Mouse (Mus musculus): ENCODE results near the gene Tmc8. TPM values are rescaled to one million over a fixed set of nuclear protein-coding genes. Genes with fewer than 3 reads are reported as not detected.

Gene Tmc8
- 0.07 TPM for polyA plus RNA-seq (2014; fragmentation: Illumina TruSeq; extraction: RNeasy Lipid Tissue Mini Kit (QIAGEN cat#74804); ENCODE audit: low read depth, low replicate concordance)

GRCm38 (mm10) chr11:117781993-117782704, at the start of gene Tmc8, which contains the start of gene Tmc6:
TSS of gene Tmc8 (plus strand) at chr11:117782076.
TSS of gene Tmc6 (minus strand) at chr11:117782198.

DNA sequence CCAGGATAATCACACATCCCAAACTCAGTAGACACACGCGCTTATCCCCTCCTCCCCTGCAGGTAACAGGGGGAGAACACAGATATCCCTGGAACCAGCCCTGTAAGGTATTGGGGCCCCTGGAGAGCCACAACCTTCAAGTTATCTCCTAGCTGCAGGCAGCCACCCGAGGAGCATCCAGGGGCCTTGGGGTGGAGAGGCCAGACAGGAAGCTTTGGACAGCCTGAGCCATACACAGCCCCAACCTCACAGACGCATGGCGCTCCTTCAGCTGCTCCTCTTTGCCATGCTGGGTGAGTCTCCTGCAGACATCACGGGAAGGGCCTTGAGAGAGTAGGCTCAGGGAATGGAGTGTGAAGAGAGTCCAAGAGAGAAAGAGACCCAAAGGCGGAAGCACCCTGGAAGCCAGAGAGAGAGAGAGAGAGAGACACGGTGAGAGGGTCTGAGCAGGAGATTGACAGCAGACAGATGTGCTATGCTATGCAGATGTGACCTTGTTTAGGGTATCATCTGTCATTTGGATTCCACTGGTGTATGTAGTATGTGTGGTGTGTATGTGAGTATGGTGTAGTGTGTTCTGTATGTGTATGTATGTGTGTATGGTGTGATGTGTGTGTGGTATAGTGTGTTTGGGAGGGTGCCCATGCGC, 15.8 kb downstream of the Tmc8 start, which contains the start of gene 6030468B19Rik:
Gene 6030468B19Rik (plus strand): TSS at position 150 of the 649 bp plus-strand sequence.

DNA sequence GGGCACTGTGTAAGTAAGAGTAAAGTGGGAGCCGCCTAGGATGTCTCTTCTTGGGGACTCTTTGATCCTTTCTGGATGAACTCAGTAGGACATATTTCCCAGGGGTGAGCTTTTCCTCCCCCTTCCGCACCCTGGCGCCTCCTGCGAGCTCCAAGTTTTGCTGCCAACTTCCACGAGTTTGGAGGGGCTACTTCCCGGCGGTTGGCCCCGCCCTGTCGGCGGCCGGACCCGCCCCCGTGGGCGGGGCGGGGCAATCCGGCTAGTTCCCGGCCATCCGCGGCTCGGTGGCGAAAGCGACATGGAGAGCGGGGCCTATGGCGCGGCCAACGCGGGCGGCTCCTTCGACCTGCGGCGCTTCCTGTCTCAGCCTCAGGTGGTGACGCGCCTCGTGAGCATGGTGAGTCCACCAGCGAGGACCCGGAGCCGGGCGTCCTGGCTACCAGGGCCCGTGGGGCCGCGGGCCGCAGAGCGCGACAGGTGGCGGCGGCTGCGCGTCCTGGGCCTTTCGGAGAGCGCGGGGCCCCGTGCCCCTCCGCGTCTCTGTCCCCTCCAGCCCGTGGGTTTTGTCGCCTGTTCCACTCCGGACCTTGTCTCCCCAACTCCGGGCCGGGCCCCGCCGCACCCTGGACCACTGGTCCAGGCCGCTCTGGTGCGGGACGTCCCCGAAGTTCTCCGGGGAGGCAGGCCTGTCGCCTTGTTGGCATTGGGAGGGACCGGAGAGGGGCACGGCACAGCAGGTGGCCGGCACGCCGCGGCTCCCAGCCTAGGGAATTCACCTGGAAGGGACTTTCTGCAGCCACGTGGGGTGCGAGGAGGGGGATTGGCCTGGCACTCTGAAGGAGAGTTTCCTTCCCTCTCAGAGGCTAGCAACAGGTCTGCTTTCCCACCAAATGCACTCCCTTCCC, 27.8 kb downstream of the Tmc8 start, which contains the start of the genes Gm20708 and Syngr2:
Gene Gm20708 (plus strand): TSS at position 262 of the 905 bp plus-strand sequence.
Gene Syngr2 (plus strand): TSS at position 262 of the 905 bp plus-strand sequence.

GRCm38 (mm10) chr11:117825333-117826101, 43.6 kb downstream of the Tmc8 start, which contains the start of the genes Afmid and Tk1:
TSS of gene Afmid (plus strand) at chr11:117825924.
TSS of gene Tk1 (minus strand) at chr11:117826092.

Other genes with a start within 250 kb of the Tmc8 start
- gene Tnrc6c, start 127.8 kb upstream of the Tmc8 start, polyA plus RNA-seq (2014; fragmentation: Illumina TruSeq; extraction: RNeasy Lipid Tissue Mini Kit (QIAGEN cat#74804); ENCODE audit: low read depth, low replicate concordance), result 8.2 TPM
- 0.45 TPM for gene Tmc6, start 122 bp downstream of the Tmc8 start, polyA plus RNA-seq (2014; fragmentation: Illumina TruSeq; extraction: RNeasy Lipid Tissue Mini Kit (QIAGEN cat#74804); ENCODE audit: low read depth, low replicate concordance)
- gene 6030468B19Rik, start 15.6 kb downstream of the Tmc8 start, polyA plus RNA-seq (2014; fragmentation: Illumina TruSeq; extraction: RNeasy Lipid Tissue Mini Kit (QIAGEN cat#74804); ENCODE audit: low read depth, low replicate concordance), result not detected
- gene Gm20708, start 27.6 kb downstream of the Tmc8 start, polyA plus RNA-seq (2014; fragmentation: Illumina TruSeq; extraction: RNeasy Lipid Tissue Mini Kit (QIAGEN cat#74804); ENCODE audit: low read depth, low replicate concordance), result 2.1 TPM
- gene Syngr2, start 27.6 kb downstream of the Tmc8 start, polyA plus RNA-seq (2014; fragmentation: Illumina TruSeq; extraction: RNeasy Lipid Tissue Mini Kit (QIAGEN cat#74804); ENCODE audit: low read depth, low replicate concordance), result 2.2 TPM
- 0.91 TPM for gene Afmid, start 43.8 kb downstream of the Tmc8 start, polyA plus RNA-seq (2014; fragmentation: Illumina TruSeq; extraction: RNeasy Lipid Tissue Mini Kit (QIAGEN cat#74804); ENCODE audit: low read depth, low replicate concordance)
- 0.32 TPM for gene Tk1, start 44.0 kb downstream of the Tmc8 start, polyA plus RNA-seq (2014; fragmentation: Illumina TruSeq; extraction: RNeasy Lipid Tissue Mini Kit (QIAGEN cat#74804); ENCODE audit: low read depth, low replicate concordance)
- 93.7 TPM for gene Birc5, start 67.2 kb downstream of the Tmc8 start, polyA plus RNA-seq (2014; fragmentation: Illumina TruSeq; extraction: RNeasy Lipid Tissue Mini Kit (QIAGEN cat#74804); ENCODE audit: low read depth, low replicate concordance)
- gene Tmem235, start 78.7 kb downstream of the Tmc8 start, polyA plus RNA-seq (2014; fragmentation: Illumina TruSeq; extraction: RNeasy Lipid Tissue Mini Kit (QIAGEN cat#74804); ENCODE audit: low read depth, low replicate concordance), result not detected
- gene Tha1, start 91.4 kb downstream of the Tmc8 start, polyA plus RNA-seq (2014; fragmentation: Illumina TruSeq; extraction: RNeasy Lipid Tissue Mini Kit (QIAGEN cat#74804); ENCODE audit: low read depth, low replicate concordance), result not detected
- 0.10 TPM for gene Socs3, start 188.0 kb downstream of the Tmc8 start, polyA plus RNA-seq (2014; fragmentation: Illumina TruSeq; extraction: RNeasy Lipid Tissue Mini Kit (QIAGEN cat#74804); ENCODE audit: low read depth, low replicate concordance)
- 6.1 TPM for gene Pgs1, start 204.2 kb downstream of the Tmc8 start, polyA plus RNA-seq (2014; fragmentation: Illumina TruSeq; extraction: RNeasy Lipid Tissue Mini Kit (QIAGEN cat#74804); ENCODE audit: low read depth, low replicate concordance)

Measured in testis, adult 10 weeks (tissue).